Mouse (Mus musculus) C2C12 (cell line): Measurements from ENCODE around the gene Rbfox3. TPM values are rescaled to one million over a fixed set of nuclear protein-coding genes. Genes with fewer than 3 reads are reported as not detected.

ENCODE experiments used
- H3K27me3 ChIP-seq: one replicate; pipeline ENCODE4 v1.6.1; 2011; ENCODE audit not compliant: control insufficient read depth, insufficient read depth, insufficient read length
- H3K36me3 ChIP-seq: one replicate; pipeline ENCODE4 v1.6.1; 2011; ENCODE audit not compliant: control insufficient read depth, insufficient read depth
- H3K4me3 ChIP-seq: one replicate; pipeline ENCODE4 v1.5.1; 2011; ENCODE audit warnings: mild to moderate bottlenecking, control low read depth; ENCODE audit not compliant: poor library complexity, insufficient read depth, severe bottlenecking
- H3K79me2 ChIP-seq: one replicate; pipeline ENCODE4 v1.6.1; 2011; ENCODE audit not compliant: control insufficient read depth, insufficient read depth
- H3K79me3 ChIP-seq: one replicate; pipeline ENCODE4 v1.6.1; 2011; ENCODE audit warnings: low read depth, control low read depth
- H3ac ChIP-seq: one replicate; pipeline ENCODE3; 2011; ENCODE audit warnings: low read depth; ENCODE audit not compliant: control insufficient read depth, insufficient read length
- CEBPB ChIP-seq: IDR thresholded peaks from one replicate; pipeline ENCODE4 v1.6.1; 2011; ENCODE audit warnings: low read depth, mild to moderate bottlenecking, control low read depth, moderate library complexity
- CTCF ChIP-seq: IDR thresholded peaks from one replicate; pipeline ENCODE4 v1.5.1; 2011; ENCODE audit not compliant: control insufficient read depth, insufficient read depth, insufficient read length
- FOSL1 ChIP-seq: IDR thresholded peaks from one replicate; pipeline ENCODE4 v1.8.0; 2011; ENCODE audit warnings: mild to moderate bottlenecking, low read length; ENCODE audit not compliant: poor library complexity, insufficient read depth, severe bottlenecking
- MAX ChIP-seq: IDR thresholded peaks from one replicate; pipeline ENCODE4 v1.6.1; 2011; ENCODE audit warnings: mild to moderate bottlenecking, control low read depth
- MYOD1 ChIP-seq: IDR thresholded peaks from one replicate; pipeline ENCODE4 v1.6.1; 2011; ENCODE audit warnings: low read depth; ENCODE audit not compliant: control insufficient read depth, insufficient read length
- MYOG ChIP-seq: IDR thresholded peaks from one replicate; pipeline ENCODE4 v1.6.1; 2011; ENCODE audit not compliant: control insufficient read depth, insufficient read length; ENCODE audit errors: extremely low read depth
- USF1 ChIP-seq: IDR thresholded peaks from one replicate; pipeline ENCODE4 v1.6.1; 2011; ENCODE audit warnings: low read depth, mild to moderate bottlenecking, control low read depth, moderate library complexity
- polyA plus RNA-seq: library from polyadenylated mRNA; unstranded; fragments of >200 nt; fragmentation: generic; extraction: Trizol; gene quantifications from one replicate; pipeline ENCODE4 v1.2.1, GENCODE M21; 2012; ENCODE audit warnings: missing spikeins

Rbfox3 gene
- polyA plus RNA-seq, 1 experiment = not detected

- Histone ChIP-seq H3K36me3 (no peaks in the 10 kb centered on the region), H3K27me3 (peaks cover 75% of the 10 kb centered on the region), H3K4me3 (no peak overlapping the region), H3K79me3 (no peaks in the 10 kb centered on the region), H3K79me2 (no peaks in the 10 kb centered on the region), H3ac (no peak overlapping the region)
- no peak for TF ChIP-seq USF1
- TF ChIP-seq FOSL1 = no peak
- no peak for TF ChIP-seq MYOD1
- no peak for TF ChIP-seq CTCF
- TF ChIP-seq MAX = no peak
- TF ChIP-seq MYOG = no peak
- no peak for TF ChIP-seq CEBPB
Observed at GRCm38 (mm10) chr11:118550773-118551520, 360.4 kb downstream of the Rbfox3 start.

DNA sequence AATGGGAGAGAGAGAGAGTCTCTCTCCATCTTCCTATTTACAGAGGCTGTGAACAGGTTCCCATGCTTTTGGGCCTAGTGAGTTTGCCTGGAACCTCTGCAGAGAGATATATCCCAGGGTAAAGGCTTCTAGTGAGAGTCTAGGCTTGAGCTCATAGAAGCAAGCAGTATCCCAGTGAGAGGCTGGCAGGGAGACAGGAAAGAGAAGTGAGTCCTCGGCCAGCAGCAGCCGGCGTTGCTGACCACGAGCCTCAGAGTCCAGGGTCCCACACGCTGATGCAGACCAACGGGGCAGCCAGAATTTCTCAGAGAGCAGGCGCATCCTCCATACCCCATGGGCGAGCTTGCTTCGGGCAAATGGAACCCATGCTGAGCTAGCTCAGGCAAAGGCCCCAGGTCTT is 363.2 kb downstream of the Rbfox3 start:
- H3K36me3 ChIP-seq = no peaks in the 10 kb centered on the region
- H3K27me3 ChIP-seq = peaks cover 83% of the 10 kb centered on the region
- TF ChIP-seq CTCF (no peak), MYOD1 (no peak), MYOG (no peak), MAX (no peak), FOSL1 (no peak), CEBPB (no peak), USF1 (no peak)
- no peak overlapping the region for H3ac ChIP-seq
- no peaks in the 10 kb centered on the region for H3K79me3 ChIP-seq
- H3K79me2 ChIP-seq = no peaks in the 10 kb centered on the region
- H3K4me3 ChIP-seq = no peak overlapping the region

GRCm38 (mm10) chr11:118546269-118546668 is 365.1 kb downstream of the Rbfox3 start:
- Histone ChIP-seq H3ac (no peak overlapping the region), H3K79me3 (no peaks in the 10 kb centered on the region), H3K36me3 (no peaks in the 10 kb centered on the region), H3K27me3 (peaks cover 85% of the 10 kb centered on the region), H3K79me2 (no peaks in the 10 kb centered on the region), H3K4me3 (no peak overlapping the region)
- TF ChIP-seq CEBPB (no peak), MYOD1 (no peak), USF1 (no peak), FOSL1 (no peak), MYOG (no peak), CTCF (no peak), MAX (no peak)

DNA sequence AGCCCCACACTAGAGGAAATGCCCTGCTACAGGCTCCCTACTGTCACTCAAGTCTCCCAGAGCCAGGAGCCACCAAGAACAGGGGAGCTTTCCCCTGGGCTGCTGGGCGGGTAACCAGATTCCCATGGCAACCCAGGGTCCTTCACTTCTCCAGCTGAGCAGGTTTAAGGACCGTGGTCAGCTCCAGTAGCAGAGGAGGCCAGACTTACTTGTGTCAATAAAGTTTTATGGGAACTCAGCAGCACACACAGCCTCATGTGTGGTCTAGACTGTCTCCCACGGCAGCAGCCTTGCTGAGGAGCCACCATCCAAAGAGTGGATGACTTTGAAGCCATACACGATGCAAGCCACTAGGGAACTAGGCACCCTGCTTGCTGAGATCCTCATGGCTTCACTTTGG is 365.7 kb downstream of the Rbfox3 start:
- Histone ChIP-seq H3K4me3 (no peak overlapping the region), H3K36me3 (no peaks in the 10 kb centered on the region), H3ac (no peak overlapping the region), H3K79me2 (no peaks in the 10 kb centered on the region), H3K79me3 (no peaks in the 10 kb centered on the region), H3K27me3 (peaks cover 86% of the 10 kb centered on the region)
- TF ChIP-seq CTCF (no peak), USF1 (no peak), FOSL1 (no peak), MYOD1 (no peak), CEBPB (no peak)

DNA sequence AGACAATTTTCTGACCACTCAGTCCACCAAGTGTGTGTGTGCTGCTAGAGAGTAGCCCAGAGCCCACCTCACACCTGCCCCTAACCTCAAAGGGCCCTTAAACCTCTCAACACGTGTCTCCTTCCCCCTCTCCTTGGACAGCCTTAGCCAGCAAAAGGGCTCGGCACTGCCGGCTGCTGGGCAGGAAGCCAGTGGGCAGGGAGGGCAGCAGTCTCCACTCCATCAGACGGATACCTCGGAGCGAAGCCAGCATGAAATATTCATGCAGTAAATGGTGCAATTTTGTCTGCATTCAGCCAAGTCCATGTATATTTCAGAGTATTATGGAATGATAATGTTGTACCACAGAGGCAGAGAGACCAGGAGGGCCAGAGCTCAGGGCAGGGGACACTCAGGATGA is 366.8 kb downstream of the Rbfox3 start:
- Histone ChIP-seq H3K79me3 (no peaks in the 10 kb centered on the region), H3K4me3 (no peak overlapping the region), H3ac (no peak overlapping the region), H3K27me3 (peaks cover 86% of the 10 kb centered on the region), H3K79me2 (no peaks in the 10 kb centered on the region), H3K36me3 (no peaks in the 10 kb centered on the region)
- TF ChIP-seq MAX (no peak), FOSL1 (no peak), MYOG (no peak), USF1 (no peak), CEBPB (no peak), MYOD1 (no peak), CTCF (no peak)

GRCm38 (mm10) chr11:118542906-118543305 is 368.5 kb downstream of the Rbfox3 start:
- H3K27me3 ChIP-seq = peaks cover 78% of the 10 kb centered on the region
- no peak for TF ChIP-seq CTCF
- no peak for TF ChIP-seq CEBPB
- no peak for TF ChIP-seq MYOG
- no peak for TF ChIP-seq MAX
- TF ChIP-seq USF1 = no peak
- TF ChIP-seq FOSL1 = no peak
- TF ChIP-seq MYOD1 = no peak
- no peaks in the 10 kb centered on the region for H3K36me3 ChIP-seq
- H3K79me3 ChIP-seq = no peaks in the 10 kb centered on the region
- H3ac ChIP-seq = no peak overlapping the region
- no peak overlapping the region for H3K4me3 ChIP-seq
- H3K79me2 ChIP-seq = no peaks in the 10 kb centered on the region
